Mouse (Mus musculus) fat pad, adult 2 months (tissue): ENCODE results near the gene Taf10.
"Not testable (repeated sequence)": the region's sequence is repeated elsewhere in the genome, so short reads cannot be mapped to it uniquely, and the experiment has no call there.

Experiments used
- DNase-seq: peaks from one replicate; pipeline ENCODE4 v3.0.0-alpha.2; 2011; ENCODE audit warnings: low read depth, low spot score; ENCODE audit errors: extremely low read depth

Gene Taf10

DNA sequence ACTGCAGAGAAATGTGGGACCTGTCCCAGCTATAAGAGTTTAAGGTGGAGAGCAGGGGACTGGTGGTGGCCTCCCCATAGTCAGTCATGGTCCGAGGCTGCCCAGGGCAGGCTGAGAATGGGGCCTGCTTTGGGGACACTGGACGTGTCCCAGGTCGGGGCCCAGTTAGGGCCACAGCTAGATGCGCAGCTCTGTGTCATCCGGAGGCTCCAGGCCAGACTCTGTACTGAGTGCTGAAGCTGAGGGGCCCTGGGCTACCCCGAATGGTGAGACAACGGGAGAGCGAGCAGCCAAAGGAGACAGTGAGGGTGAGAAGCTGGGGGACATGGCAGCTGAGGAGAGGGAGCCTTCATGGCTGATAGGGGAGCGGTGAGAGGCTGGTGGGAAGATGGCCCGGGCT lies 9.1 kb upstream of the Taf10 start:
- no peak for DNase-seq

DNA sequence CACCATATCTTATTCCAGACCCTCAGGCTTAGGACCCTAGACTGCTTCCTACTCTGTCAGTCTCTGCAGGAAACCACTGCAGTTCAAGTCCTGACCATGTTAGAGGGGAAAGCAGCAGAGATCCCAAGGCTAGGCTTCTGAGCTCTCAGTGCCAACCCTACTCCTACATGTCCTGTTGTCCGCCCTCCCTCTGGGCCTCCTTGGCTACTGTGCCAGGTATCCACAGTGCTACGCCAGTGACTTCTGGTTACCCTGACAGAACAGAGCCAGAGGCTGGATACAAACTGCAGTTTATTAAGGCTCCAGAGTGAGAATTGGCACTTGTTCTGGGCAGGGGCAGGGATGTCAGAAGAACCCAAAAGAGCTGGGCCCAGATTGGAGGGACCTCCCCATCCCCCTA lies 8.6 kb upstream of the Taf10 start:
- DNase-seq: no peak

DNA sequence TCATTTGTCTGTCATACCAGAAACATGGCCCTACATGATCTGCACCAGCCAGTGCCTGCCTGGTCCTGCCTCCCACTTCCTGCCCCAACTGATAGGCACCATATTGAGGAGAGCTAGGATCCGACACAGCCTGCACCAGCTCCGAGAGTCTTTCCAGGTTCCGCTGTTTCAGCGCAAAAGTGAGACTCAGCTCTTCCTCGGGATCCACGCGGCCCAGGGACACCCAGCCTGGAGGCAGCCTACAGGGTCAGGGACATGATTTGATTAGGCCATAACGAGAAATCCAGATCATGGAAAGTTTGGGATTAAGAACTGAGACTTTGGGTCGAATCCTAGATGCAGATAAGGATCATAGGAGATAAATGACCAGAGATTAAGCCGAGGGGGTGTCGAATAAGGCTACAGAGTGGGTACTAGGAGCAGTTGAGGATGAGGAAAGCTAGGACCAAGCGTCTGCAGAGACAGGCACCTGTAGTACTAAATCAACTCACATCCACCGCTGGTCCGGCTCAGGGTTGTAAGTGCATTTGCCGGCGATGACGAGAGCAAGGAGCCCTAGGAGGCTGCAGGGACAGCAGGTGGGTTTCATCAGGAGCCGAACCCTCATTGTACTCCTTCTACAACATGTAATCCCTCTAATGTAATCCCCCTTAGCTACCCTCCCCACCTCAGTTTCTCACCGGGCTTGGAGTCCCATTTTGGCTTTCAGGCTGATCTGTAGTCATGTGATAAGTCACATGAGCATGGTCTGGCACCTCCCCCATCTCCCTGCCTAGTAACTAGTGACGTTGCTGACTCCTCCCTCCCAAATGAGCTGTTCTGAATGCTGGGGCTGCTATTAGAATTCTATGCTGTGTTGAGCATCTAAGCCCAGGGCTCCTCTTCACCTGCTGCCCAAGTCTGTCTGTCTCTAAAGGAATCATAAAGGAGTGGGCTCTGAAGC lies 7.6 kb upstream of the Taf10 start, which contains the start of gene Tpp1:
TSS of gene Tpp1 (minus strand) at position 745 of the 943 bp plus-strand sequence.
- DNase-seq: no peak

DNA sequence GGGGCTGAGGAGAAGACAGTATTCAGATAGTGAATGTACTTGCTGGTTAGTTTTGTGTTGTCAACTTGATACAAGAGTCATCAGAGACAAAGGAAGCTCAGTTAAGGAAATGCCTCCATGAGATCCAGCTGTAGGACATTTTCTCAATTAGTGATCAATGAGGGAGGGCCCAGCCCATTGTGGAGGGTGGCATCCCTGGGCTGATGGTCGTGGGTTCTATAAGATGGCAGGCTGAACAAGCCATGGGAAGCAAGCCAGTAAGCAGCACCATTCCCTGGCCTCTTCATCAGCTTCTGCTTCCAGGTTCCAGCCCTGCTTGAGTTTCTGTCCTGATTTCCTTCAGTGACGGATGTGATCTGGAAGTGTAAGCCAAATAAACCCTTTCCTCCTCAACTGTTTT lies 3.6 kb upstream of the Taf10 start:
- no peak for DNase-seq

DNA sequence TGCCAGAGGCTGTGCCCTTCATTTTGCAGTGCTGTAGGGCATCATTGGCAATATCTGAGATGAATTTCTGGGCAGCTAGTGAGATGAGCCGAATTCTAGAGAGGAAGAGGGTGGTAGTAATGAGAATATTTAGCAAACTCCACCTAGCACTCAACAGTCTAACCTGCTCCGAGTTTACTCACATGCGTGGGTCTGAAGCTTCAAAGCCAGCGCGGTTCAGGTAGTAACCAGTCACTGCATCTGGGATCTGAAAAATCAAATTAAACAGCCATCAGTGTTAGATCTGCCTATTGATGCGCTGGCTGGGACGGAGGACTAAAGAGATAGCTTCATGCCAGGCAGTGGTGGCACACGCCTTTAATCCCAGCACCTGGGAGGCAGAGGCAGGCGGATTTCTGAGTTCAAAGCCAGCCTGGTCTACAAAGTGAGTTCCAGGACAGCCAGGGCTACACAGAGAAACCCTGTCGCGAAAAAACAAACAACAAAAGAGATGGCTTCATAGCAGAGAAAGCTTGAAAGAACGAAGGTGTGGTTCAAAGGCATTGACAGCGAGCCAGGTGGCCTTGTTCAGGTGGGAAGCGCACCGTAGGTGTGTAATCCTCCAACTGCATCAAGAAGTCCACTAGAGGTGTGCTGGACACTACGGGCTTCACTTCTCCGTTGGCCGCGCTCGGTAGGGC lies 775 bp downstream of the Taf10 start:
- DNase-seq: not testable (repeated sequence)

DNA sequence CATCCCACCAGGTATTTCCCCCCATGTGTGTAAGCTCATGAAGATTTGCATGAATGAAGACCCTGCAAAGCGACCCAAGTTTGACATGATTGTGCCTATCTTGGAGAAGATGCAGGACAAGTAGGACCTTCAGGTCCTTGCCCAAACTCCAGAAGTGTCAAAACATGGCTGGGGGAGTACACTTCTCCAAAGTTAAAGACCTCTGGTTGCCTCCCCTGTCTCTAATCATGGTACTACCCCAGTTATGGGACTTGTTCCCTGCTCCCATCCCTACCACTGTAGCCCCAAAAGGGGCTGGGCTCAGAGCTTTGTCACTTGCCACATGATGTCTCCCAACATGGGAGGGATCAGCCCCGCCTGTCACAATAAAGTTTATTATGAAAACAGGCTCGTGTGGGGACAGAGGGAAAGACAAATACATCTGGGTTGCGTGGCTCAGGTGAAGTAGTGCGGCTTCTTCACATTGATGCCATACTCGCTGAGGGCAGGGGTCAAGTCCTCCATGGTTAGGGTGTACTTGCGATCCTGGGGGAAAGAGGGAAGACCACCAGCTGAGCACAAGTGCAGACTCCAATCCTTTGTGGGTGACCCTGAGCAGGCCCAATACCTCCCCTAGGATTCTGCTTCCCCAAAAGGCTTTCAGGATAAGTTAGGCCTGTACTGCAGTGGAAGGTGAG lies 1.5 kb downstream of the Taf10 start:
- DNase-seq: not testable (repeated sequence)

DNA sequence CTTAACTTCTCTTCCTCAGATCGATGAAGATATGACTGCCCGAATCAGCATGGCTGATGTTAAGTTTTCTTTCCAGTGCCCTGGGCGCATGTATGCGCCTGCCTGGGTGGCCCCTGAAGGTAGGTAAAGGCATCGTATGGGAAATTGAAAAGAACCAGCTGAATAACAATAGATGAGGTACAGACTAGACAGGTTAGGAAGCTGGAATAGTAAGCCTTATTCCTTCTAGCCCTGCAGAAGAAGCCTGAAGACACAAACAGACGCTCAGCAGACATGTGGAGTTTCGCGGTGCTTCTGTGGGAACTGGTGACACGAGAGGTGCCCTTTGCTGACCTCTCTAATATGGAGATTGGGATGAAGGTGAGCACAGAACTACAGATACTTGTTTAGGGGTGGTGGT lies 2.2 kb downstream of the Taf10 start:
- DNase-seq: no peak

DNA sequence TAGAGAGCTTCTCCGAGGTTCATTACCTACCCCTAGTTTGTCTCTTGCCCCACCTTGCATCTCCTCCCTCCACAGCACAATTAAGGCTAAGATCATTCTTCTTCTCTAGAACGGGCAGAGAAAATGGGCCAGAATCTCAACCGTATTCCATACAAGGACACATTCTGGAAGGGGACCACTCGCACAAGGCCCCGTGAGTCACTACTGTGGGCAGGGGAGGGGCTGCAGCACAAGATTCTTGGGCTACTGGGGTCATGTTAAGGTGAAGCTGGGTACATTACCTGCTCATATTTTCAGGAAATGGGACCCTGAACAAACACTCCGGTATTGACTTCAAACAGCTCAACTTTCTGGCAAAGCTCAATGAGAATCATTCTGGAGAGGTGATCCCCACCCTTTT lies 3.3 kb downstream of the Taf10 start:
- DNase-seq: no peak

DNA sequence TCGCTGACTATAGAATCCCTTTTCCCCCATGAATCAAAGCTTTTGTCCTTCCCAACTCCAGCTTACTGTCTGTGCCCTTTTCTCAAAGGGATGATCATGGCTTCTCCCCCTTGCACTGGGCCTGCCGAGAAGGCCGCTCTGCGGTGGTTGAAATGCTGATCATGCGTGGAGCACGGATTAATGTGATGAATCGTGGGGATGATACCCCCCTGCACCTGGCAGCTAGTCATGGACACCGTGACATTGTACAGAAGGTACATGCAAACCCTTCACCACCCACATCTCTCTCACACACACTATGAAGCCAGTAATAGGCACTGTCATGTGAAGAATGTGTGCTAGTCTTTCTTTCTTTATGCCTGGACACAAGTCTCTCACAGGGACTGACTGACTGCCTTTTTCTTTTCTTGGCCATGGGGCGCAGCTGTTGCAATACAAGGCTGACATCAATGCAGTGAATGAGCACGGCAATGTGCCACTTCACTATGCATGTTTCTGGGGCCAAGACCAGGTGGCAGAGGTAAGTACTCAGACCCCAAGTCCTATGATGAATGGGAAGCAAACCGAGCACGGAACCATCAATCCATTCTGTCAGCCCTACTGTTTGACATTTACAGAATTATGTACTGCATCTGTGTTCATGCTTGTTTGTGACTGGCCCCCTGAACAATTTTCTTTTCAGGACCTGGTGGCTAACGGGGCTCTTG lies 3.9 kb downstream of the Taf10 start:
- DNase-seq: no peak

DNA sequence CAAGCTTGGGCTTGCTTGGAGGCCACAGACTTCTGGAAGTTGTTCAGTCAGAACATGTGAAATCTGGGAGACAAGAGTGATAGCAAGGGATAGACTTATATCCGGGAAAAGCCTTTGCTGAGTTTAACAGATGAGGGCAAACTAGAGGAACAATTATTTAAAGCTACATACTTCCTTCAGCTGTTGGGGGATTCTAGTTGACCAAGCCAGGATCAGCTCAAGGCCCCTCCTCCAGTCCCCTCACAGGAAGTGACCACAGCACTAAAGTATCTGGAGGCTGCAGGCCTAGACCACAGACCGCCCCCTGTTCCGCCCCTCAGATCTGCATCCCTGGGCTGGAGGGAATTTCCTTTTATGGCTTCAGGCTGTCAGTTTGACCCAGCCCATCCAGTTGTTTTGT lies 5.2 kb downstream of the Taf10 start:
- DNase-seq: no peak

DNA sequence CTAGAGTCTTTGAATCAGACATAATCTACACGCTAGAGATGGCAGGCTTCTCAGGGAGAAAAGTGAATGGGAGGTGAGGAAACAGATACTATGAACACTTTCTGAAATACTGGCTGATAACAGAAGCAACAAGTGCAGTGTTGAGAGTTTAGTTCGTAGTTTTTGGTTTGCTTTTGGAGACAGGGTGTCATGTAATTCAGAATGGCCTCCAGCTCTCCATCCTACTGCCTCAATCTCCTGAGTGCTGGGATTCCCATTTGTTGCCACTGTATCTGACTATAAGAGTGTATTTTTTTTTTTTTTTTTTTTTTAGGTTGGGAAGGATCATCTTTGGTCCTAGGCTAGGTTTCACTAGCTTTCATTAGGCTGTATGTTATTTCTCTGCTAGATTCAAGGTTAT lies 5.9 kb downstream of the Taf10 start:
- DNase-seq: no peak

DNA sequence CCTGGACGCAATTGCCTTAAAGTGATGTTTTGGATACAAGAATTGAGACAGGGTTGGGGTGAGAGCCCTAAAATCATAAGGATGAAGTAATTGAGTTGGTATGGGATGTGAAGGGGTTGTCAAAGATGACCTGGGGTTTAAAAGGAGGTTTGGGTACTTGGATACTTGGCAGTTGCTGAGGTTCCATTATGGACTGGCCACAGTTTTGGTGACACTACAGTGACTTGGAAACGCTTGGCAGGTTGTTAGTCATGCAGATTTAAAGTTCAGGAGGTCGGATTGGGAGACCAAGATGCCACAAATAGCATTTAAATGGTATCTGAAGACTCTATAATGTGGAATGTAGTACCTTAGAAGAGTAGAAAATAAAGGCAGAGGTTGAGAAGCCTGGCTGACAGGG lies 6.5 kb downstream of the Taf10 start:
- DNase-seq: no peak

DNA sequence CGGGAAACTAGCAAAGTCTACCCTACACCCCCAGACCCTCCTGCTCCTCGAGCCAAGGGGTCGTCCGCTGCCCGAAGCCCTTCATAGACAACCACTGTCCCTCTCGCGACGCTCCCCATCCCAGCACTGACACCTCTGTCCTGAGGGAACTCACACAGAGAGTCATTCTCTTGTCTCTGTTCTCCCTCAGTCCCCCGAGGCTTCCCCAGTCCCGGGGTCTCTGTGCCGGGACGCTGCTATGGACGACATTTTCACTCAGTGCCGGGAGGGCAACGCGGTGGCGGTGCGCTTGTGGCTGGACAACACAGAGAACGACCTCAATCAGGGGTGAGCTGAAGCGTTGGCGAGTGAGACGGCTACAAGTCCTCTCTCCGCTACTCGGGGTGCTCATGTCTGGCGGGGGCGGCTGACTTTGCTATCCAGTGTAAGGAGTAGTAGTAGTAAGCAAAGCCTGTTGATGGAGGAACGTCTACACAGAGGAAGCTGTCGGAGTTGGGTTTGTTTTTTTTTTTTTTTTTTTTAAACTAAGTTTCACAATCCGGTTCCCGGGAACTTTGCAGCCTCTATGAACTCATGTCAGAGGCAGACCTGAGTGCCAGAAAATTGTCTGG lies 7.1 kb downstream of the Taf10 start, which contains the start of gene Rrp8:
TSS of gene Rrp8 (minus strand) at position 475 of the 611 bp plus-strand sequence.
- DNase-seq: no peak

DNA sequence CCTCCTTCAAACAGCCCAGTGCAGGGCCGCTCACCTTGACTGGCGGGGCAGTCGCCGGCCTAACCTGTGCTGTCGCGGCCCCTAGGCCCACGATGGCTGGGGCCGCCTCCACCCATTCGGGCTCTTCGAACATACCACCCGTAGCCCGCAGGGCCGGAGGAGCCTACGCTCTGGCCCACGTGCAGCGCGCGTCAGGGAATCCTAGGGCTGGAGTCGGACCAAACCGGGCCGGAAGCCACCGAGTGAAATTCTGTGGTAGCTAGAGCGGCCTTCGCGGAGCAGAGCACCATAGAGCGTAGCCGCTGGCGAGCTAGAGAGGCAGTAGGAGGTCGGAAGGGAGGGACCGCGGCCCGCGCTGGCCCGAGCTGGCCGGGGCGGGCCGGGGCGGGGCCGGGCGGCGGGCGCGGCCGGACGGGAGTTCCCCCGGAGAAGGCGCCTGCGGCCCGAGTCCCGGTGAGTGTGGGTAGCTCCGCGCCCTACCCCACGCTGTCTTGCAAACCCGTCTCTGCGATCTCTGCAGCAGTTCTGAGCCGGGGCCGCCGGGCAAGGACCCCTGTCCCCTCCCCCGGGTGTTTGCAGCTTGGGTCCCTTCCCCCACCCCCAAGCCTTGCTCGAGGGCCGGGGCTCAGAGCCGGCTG lies 7.8 kb downstream of the Taf10 start, which contains the start of gene Ilk:
TSS of gene Ilk (plus strand) at position 329 of the 638 bp plus-strand sequence.
- no peak for DNase-seq

DNA sequence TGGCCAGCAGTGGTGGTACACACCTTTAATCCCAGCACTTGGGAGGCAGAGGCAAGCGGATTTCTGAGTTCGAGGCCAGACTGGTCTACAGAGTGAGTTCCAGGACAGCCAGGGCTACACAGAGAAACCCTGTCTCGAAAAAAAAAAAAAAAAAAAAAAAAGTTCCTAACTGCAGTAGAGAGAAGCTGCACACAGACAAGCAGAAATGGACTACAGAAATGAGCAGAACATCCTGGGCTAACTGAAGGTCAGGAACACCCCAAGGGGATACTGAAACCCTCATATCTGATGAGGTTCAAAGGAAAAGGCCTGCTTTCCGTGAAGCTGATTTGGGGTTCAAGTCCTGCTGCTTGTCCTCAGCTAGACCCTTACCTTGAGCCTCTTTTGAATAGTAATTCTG lies 8.7 kb downstream of the Taf10 start:
- DNase-seq: not testable (repeated sequence)

DNA sequence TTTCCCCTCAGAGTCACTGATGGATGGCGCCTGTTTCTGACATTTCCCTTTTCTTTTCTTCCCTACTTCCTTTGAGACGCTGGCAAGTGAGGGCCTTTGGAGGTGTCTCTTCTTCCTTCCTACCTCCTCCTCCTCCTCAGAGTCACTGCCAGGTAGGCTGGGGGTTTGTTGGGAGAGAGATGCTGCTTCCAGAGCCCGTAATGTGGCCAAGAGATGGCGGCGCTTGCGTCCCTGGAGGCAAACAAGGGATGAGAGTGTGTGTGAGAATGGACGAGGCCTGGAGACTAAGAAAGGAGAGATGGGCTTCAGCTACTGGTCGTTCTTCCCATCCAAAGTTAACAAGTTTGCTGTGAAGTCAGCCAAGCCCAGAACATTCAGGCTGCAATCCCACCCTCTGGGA lies 9.3 kb downstream of the Taf10 start:
- no peak for DNase-seq

DNA sequence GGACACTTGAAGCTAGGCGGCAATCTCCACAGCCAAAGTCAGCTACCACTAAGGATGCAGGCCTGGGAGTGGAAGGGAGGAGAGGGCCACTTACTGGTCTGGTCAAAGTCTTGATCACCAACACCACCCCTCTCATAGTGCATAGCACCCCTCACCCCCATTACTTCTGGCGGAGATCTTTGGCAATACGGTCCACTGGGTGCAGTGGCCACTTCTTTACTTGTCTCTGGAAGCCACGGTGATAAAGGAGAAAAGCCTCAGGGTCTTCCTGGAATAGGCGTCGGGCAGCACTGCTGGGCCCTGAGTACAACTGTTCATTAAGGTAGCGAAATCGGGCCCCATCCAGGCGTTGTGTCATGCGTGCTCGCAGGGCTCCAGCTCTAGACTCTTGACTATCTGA lies 10.3 kb downstream of the Taf10 start:
- DNase-seq: no peak

DNA sequence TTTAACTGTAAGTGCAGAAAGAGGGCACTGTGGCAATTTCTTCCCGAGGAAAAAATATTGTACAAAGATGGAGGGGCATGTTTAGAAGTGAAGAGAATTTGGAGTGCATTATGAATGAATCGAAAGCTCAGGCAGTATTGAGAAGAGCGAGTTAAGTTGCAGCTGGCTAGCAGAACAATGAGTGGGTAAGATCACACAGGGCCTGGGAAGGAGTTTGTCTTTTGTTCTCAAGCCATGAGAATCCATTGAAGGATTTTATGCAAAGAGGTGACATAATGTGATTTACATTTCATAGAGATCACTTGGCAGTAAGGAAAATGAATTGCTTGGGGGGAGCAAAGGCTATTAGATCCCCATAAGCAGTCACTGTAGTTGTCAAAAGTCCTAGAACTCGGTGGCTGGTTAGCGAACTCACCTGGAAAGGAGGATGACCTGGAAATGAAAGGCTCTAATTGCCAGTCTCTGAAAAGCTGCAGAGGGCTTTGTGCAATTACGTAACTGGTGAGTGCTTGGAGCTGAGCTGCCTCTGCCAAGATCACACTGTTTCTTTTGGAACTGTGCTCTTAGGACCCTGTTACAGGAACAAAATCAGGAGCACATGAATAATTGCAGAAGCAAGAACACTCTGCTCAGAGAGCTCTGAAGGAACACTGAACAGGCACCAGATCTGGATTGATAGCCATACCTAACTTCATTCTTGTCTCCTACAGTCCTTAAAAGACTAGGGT lies 15.3 kb downstream of the Taf10 start:
- DNase-seq: no peak

DNA sequence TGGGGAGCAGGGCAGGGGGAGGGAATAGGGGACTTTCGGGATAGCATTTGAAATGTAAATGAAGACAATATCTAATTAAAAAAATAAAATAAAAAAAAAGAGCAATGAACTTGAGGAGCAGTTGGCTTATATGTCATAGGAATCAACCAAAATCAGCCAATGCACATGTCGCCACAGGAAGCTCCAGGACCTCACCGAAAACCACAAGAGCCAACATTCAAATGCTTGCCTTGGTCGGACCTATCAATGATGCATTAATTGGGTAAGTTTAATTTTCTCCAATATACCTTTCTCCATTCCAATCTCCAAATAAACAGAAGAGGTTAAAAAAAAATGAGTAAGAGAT lies 17.2 kb downstream of the Taf10 start:
- no peak for DNase-seq
